Mouse (Mus musculus) adipocyte (in vitro differentiated cells): Measurements from ENCODE around the gene Abca7.

Experiments used
- DNase-seq: peaks from one replicate; pipeline ENCODE4 v3.0.0-alpha.2; 2016; ENCODE audit warnings: low spot score

The Abca7 gene

GRCm38 (mm10) chr10:79974668-79975067, 21.6 kb upstream of the Abca7 start:
- no peak for DNase-seq

- no peak for DNase-seq
Observed at GRCm38 (mm10) chr10:79976071-79976721, 20.1 kb upstream of the Abca7 start.

GRCm38 (mm10) chr10:79976722-79977107, 19.6 kb upstream of the Abca7 start:
- no peak for DNase-seq

GRCm38 (mm10) chr10:79977324-79977723, 19.0 kb upstream of the Abca7 start:
- no peak for DNase-seq

- no peak for DNase-seq
Observed at GRCm38 (mm10) chr10:79978061-79978460, 18.2 kb upstream of the Abca7 start.

GRCm38 (mm10) chr10:79979401-79980155, 16.7 kb upstream of the Abca7 start:
- DNase-seq = no peak

- no peak for DNase-seq
Observed at GRCm38 (mm10) chr10:79983205-79983604, 13.1 kb upstream of the Abca7 start.

- peak; percentile 71 for DNase-seq
Observed at GRCm38 (mm10) chr10:79983670-79984069, 12.6 kb upstream of the Abca7 start.

- peak; percentile 90 for DNase-seq
Observed at GRCm38 (mm10) chr10:79984195-79984816, 12.0 kb upstream of the Abca7 start, which contains the start of gene Tmem259. Gene Tmem259, minus strand, starts transcription at chr10:79984330.

- DNase-seq = peak; percentile 99
Observed at GRCm38 (mm10) chr10:79984871-79985270, 11.4 kb upstream of the Abca7 start.

- DNase-seq = peak; percentile 65
Observed at GRCm38 (mm10) chr10:79985334-79986231, 10.7 kb upstream of the Abca7 start.

GRCm38 (mm10) chr10:79986232-79986878, 9.9 kb upstream of the Abca7 start:
- DNase-seq = peak; percentile 26

GRCm38 (mm10) chr10:79986963-79987362, 9.3 kb upstream of the Abca7 start:
- DNase-seq = peak; percentile 63

- no peak for DNase-seq
Observed at GRCm38 (mm10) chr10:79987771-79988505, 8.4 kb upstream of the Abca7 start.

- DNase-seq = no peak
Observed at GRCm38 (mm10) chr10:79988506-79989271, 7.6 kb upstream of the Abca7 start, which contains the start of gene Cnn2. Gene Cnn2, plus strand, starts transcription at chr10:79988584.

GRCm38 (mm10) chr10:79989272-79989786, 7.0 kb upstream of the Abca7 start:
- no peak for DNase-seq

- no peak for DNase-seq
Observed at GRCm38 (mm10) chr10:79989870-79990269, 6.4 kb upstream of the Abca7 start.

- no peak for DNase-seq
Observed at GRCm38 (mm10) chr10:79991099-79991498, 5.2 kb upstream of the Abca7 start.

GRCm38 (mm10) chr10:79991548-79991947, 4.7 kb upstream of the Abca7 start:
- no peak for DNase-seq
